Mouse (Mus musculus): ENCODE measurements around the gene Trpc4.

- TF ChIP-seq CTCF (IDR thresholded peaks at IDR 0.05; ENCODE audit: low read depth), result no peak
- TF ChIP-seq EP300 (optimal IDR thresholded peaks at IDR 0.05), result no peak
Measured at GRCm38 (mm10) chr3:54190932-54191668, 35.3 kb downstream of the Trpc4 start.
